Mouse (Mus musculus): Measurements from ENCODE around the gene Klc4.

The Klc4 gene

DNA sequence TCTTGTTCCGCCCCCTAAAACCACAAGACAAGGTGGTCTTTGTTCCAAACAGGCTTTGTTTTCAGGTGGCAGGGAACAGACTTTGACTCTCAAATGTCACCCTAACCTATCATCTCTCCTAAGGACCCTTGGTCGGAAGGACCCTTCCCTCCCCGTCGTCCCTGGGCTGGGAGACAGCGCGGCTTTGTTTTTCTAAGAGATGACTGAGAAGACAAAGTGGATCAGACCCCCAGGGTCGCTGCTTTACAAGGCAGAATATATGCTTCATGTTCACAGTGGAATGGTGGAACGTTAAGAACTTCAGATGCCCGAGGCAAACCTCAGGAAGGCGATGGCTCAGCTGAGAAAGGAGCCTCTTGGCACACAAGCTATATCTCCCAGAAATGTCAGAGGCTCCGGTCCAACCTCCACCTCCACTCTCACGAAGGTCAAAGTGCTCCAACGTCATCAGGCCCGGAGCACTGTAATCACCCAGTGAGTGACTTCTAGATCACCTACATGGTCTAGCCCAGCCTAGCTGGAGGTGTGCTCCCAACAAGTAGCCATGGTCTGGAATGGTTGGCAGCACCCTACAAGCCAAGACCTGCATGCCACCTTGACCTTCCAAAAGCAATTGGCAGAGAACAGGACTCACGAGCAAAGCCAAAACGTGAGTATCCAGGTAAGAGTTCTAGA lies 26.0 kb downstream of the Klc4 start:
- no peak for DNase-seq

DNA sequence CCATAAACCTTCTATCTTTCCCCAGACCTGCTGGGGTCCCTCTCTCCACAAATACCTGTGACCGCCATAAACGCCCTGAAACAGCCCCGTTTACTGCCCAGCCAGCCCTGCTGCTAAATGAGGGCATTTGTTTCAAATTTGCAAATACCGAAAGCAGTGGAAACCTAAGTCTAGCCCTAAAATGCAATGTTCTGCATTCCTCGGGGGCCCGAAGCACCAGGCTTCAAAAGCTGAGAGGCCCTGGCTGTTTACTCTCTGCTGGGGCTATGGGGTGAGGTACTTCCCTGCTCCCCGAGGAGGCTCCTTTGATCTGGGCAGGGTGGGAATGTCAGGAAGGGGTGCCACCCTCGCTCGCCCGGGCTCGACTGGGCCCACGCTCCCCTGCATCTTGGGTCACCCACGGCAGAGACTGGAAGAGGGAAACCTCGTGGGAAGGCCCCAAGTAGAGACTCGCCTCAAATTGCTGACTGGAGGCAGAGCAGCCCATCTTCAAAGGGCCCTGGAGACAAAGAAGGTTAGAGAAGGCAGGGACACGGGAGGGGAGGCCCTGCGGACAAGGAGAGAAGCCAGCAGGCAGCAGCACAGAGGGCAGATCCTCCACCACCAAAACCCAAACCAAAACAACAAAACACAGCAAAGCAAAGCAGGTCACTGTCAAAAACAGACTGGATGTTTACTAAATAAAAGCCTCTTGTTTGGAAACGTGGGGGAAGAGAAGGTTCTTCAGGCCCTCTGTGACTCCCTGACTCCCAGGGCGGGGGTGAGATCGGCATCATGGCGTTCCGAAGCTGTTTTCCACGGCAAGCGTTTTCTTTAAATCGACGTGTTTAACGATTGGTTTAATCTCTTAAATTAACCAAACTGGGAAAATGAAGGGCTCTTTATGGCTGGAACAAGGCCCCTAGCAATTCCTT lies 26.8 kb downstream of the Klc4 start:
- DNase-seq, result no peak

DNA sequence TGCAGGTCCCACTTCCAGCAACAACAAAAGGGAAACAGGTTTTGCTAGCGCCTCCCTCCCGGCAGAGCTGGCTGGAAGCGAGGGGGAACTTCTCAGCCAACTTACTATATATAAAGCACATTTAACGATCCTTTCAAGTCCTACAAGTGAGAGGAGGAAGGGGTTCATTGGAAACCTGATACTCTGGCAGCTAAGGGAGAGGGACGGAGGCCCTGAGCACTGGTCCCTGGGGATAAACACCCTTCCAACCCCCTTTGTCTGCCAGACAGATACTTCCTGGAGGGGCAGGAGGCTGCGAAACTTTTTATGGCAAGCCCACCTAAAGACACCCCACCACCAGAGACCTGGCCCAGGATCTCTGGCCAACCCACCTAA lies 27.4 kb downstream of the Klc4 start:
- DNase-seq, result no peak

DNA sequence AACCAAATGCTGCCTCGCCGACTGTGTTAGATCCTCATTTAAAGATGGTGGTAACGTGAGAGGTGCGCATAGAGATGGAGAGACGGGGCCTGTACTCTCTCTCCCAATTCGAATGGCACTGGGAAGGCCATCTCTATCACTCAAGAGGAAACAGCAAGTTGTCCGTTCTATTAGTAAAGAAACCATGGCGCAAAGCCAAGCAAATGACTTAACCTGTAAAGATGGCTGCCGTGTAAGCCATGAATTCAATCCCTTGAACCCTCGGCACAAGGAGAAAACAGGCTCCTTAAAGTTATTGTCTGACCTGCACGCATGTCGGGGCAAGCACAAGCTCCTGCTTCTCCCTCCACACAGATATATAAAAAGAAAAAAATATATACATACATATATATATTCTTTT lies 28.0 kb downstream of the Klc4 start:
- no peak for DNase-seq

DNA sequence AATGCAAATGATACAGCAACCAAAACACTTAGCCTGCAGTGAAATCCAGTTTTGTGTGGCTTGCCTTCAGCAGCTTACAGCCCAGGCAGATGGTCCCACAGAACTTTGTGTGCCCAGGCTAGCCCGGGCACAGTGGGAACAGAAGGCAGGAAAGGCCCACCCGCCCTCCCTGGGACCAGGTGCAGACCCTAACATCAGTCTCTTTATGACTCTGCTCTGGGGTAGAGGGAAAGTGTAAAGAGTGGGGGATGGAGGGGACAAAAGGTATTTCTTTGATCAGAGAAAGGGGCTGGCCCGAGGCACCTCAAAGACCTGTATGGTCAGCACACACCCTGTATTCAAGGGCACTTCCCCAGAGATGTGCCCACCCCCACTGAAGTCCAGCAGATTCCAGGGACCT lies 32.6 kb downstream of the Klc4 start:
- DNase-seq, result no peak

DNA sequence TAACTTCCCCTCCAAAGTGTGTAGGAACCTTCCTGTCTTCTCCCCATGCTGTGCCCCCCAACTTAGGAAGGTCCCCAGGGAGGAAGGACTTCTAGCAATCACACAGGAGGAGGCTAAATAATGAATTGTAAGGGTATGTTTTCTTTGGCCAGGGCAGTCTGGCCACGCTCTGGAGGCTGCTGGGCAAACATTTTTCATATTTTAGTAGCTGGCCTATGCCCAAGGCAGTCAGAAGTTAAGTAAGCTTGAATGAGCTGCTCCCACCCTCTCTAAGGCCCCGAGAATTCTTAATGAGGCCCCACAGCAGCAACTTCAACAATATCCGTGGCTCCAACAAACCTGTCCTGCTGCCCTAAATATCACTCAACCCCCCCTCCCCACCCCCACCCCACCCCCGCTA lies 33.0 kb downstream of the Klc4 start:
- no peak for DNase-seq

DNA sequence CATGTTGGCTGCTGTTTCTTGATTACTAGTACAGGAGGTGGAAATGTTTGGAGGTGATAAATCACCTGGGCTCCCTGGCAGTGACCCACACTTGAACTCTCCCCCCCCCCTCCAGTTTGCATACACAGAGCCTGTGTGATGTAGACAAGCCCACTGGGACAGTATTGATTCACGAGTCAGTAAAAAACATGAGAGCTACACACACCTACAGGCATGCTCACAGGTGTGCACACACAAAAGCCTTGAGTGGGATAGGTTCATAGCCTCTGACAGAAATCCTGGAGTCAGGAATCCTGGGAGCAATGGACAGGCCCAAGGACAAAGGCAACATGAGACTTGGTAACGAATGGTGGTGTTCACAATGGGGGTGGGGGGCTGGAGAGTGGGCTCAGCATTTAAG lies 33.6 kb downstream of the Klc4 start:
- no peak for DNase-seq

DNA sequence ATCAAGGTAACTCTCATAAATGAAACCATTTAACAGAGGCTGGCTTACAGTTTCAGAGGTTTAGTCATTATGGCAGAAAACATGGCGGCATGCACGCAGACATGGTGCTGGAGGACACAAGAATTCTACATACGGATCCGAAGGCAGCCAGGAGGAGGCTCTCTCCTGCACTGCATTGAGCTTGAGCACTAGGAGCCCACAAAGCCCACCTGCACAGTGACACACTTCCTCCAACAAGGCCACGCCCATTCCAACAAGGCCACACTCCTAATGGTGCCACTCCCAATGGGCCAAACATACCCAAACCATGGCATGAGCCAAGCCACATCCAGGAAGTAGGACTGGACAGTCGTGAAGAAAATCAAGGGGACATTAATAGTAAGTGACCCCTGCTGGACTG lies 34.5 kb downstream of the Klc4 start:
- no peak for DNase-seq

DNA sequence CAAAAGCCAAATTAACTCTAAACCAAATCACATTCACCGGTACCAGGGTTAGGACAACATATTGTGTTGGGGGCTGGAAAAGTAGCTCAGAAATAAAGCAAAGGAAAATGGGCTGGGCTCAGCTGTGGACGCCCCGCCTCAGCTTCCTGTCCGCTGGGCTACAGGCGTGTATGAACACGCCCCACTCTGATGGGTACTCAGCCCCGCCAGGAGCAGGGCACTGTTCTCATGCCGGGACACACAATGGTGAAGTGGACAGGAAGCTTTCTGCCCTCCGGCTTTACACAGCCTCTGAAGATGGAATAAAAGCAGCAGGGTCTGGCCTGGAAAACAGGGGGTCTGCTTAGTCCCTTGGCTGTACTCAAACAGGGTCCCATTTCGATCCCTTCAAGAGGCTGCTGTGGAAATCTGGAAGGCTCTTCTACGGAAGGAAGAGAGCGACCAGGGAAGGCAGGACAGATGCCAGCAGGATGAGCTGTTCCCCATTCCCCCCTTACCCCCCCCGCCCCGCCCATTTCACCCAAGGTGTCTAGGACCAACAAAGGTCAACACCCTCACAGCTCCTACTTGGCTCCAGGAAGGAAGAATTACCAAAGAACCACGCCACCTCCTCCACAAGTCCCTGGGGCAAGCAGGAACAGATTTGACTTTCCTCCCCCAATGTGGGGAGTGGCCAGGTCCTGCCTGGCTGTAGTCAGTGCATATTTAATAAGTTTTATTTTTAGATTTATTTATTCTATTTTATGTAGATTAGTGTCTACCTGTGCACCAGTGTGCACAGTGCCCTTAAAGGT lies 35.9 kb downstream of the Klc4 start:
- no peak for DNase-seq

DNA sequence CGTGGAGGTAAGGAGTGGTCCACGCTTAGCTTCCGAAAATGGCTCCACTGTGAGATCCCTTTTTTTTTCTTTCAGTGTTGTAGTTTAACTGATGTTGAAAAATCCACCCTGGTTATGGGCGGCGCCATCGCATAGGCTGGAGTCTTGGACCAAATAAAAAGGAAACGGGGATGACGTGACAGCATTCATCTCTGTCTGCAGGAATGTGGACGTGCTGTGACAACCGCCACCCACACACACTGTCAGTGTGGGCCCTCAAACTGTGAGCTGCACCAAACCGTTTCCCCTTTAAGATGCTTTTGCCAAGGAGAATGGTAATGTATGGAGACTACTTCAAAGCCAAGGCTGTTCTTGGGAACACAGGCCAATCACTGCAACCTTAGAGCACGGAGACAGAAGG lies 39.8 kb downstream of the Klc4 start:
- peak; percentile 37 for DNase-seq

DNA sequence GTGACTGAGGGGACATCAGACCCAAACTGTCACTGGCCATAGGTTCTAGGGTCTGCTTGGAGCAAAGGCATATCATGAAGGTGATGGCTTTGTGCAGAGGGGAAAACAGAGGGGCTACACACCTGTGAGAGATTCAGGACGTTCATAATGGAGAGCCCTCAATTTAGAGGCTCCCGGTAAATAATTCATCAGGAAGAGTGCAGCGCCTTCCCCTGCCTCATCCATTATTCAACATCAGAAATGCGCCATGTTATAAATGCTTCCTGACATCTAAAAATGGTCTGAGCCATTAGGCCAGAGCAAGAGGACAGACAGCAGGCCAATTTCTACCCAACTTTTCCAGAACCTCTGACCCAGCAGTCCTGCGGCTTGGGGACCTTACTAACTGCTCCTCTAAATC lies 40.7 kb downstream of the Klc4 start:
- no peak for DNase-seq

DNA sequence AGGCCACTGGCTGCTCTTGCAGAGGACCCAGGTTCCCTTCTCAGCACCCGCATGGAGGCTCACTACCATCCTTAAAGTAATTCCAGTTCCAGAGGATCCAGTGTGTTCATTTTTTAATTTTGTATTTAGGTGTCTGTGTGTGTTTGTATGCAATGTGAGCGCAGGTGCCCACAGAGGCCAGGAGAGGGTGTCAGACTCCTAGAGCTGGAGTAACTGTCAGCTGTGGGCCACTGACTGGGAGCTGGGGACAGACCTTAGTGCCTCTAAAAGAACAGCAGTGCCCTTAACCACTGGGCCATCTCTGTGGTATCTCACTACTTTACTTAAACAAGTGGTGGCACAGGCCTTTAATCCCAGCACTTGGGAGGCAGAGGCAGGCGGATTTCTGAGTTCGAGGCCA lies 42.6 kb downstream of the Klc4 start:
- no peak for DNase-seq

DNA sequence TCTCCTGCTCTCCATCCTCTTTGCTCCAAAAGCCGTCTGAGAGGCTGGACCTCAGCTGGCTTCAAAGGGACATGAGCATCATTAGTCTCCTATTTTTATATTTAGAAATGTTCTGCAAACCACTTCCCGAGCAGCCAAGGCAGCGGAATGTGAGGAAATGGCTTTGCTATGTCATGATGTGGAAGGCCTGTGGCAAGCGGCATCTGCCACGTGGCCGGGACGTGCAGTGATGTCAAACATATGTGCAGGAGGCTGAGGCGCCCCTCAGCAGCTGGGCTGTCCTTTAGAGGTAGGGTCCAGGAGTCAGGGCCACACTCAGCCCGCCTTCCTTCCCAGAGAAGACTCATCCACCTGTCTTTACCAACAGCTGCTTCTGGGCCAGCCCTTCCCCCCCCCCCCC lies 43.6 kb downstream of the Klc4 start:
- no peak for DNase-seq

DNA sequence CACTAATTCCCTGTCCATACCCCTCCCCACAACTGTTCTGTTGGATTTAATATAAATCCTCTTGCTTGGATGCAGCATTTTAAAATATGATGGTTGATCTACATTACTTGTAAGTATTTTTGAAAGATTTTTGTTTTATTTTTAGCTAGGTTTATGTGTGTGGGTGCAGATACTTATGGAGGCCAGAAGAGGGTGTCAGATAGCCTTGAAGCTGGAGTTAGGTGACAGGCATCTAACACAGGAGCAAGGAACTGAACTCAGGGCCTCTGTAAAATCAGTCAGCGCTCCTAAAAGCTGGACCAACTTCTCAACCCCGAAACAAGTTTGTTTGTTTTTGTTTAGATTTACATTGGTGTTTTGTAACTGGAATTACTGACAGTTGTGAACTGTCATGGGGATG lies 45.3 kb downstream of the Klc4 start:
- DNase-seq, result no peak

DNA sequence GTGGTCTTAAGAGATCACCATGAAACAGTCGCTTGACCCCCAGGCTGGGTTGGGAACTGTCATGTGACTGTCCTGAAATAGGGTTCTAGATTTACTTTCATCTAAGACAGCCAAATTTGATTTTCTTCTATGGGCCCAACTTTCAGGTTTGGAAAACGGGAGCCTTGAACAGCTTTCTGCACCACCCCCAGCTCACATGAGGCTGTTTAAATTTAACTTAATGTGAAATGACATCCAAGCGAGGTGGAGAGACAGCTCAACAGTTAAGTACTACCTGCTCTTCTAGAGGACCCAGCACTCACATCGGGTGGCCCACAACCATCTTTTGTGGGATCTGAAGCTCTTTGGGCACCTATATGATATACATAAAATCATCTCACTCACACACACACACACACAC lies 46.9 kb downstream of the Klc4 start:
- DNase-seq, result no peak

DNA sequence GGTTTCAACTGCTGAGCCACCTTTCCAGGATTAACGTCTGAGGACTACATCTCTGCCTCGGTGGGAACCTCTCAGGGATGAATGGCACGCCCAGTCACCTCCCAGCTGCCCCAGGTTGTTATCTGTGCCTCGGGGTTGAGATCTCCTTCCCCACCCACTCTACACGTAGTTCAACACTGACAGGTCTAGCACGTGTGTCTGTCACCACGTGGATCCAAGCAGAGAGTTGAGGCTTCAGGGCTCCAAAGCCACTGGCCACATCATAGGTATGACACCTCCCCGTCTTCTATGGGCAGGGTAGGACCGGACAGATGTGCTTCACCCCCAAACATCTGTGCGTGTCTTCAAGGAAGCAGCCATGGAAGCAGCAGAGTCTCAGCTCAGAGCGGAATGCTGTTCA lies 47.9 kb downstream of the Klc4 start:
- no peak for DNase-seq

DNA sequence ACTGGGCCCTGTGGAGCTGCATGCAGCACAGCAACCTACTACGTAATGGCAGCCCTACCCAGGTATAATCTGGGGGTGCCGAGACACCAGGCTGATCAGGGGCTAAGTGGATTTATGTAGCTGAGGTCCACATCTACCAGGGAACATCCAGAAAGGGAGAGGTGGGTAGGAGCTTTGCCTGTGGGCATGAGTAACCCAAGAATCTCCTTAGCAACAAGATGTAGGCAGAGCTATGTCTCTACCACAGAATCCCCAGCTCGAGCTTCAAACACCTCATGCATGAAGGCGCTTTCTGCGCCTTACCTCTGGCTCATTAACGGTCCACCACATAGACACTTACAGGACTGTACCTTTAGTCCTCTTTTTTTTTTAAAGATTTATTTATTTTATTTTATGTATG lies 50.5 kb downstream of the Klc4 start:
- DNase-seq, result no peak

DNA sequence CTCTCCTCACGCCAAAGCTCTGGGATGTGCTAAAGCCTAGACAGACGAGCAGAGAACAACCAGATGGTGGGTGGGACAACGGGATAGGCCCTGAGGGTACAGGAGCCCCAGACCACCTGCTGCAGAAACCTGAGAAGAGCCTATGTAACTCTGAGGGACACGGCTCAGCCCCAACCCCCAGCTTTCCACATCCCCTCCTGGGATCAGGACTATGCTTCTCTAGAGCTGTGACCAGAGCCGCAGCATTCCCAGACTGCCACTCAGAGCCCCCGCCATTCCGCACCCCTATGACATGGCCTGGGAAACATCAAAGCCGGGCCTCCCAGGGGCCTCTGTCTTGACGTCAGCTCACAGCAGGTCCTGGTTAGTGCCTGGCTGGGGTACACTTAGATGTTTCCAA lies 51.2 kb downstream of the Klc4 start:
- DNase-seq, result no peak

DNA sequence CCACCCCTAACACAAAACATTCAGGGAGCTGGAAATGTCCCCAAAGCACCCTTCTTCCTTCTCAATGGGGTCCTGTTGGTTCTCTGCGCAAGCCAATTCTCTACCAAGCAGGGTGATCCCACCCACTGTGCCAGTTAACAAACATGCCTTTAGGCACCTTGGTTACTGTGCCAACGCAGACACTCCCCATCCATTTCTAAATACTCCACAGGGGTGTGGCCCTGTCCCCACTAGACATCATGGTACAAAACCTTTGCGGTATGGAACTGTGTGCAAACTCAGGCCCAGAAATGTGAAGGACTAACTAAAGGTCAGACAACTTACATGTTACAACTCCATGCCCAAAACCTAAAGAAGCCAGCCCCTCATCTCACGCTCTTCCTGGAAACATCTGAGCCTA lies 52.7 kb downstream of the Klc4 start:
- no peak for DNase-seq

DNA sequence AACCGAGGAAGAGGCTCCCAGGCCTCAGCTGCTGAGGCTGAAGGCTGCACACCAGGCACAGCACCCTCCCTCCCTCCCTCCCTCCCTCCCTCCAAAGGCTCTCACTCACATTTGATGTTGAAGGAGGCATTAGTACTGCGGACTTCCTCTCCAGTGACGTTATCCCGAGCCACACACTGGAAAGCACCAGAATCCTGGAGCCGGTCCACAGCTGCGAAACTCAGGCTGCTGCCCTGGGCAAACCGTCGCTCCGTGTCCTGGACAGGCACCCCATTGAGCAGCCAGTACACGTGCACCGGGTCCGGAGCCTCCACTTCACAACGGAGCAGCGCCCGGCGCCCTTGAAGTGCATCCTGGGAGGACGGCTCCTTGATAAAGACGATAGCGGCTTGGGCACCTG lies 54.4 kb downstream of the Klc4 start:
- DNase-seq, result no peak

DNA sequence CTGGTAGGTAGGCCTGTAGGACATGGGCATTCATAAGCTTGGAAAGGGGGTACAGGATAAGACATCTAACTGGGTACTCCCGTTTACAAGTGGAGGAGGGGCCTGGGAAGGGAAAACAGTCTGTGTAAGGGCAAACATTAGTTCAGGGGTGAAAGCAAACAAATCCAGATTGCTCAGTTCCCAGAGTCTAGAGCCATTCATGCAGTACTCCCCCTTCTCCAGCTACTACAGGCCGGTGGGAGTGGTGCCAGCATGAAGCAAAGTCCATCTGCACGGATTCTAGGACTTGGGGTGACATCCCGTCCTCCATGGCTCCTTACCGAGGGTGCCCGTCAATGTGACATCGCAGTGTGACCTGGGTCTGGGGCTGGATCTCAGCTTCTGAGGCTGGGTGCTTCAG lies 55.4 kb downstream of the Klc4 start:
- DNase-seq, result no peak

DNA sequence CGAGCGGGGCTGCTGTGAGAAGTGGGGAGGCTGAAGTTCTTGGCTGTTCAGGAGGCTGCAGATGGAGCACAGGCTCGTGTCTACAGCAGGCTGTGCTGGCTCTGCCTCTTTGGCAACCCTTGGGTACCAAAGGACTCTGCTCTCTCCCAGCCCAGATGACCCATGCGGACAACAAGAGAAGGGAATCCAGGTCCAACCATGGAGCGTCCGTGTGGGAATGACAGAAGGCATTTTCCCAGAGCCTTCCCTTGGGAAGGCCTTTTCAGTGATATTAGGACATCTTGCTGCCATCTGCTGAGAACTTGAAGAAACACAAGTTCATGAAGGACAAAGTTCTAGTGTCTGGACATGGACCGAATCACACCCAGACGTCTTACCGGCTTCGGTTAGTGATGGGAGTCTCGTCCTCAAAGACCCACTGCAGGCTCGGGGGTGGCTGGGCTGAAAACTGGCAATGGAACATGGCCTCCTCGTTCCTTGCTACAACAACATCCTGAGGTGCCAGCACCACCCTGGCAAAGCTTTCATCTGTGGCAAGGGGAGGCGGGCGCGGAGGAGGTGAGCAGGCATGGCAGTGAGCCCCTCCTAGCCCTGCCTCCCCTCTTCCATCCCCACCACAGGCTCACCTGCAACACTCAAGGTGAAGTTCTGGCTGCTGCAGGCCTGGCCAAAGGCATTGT lies 56.0 kb downstream of the Klc4 start:
- no peak for DNase-seq

DNA sequence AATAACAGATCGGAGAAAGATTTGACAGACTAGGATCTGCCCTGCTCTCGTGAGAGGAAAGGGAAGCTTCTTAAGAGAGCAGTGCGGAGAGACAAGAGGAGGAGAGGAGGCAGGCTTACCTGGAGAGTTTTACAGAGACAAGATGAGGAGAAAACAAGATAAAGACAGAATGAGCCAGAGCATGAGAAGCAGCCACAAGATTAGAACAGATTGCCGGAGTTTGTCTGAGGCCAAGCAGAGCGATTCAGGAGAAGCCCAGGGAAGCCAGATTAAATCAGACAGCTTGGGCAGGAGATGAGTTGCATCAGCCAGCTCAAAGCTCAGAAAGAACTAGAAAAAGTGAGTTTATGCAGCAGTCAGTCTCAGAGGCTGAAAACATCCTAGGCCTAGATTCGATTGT lies 56.9 kb downstream of the Klc4 start:
- no peak for DNase-seq

All from right cerebral cortex, postnatal 14 days (tissue).